Mouse (Mus musculus) limb, embryonic 14.5 days (tissue): ENCODE results near the gene Irf2bp1. TPM values are rescaled to one million over a fixed set of nuclear protein-coding genes. Genes with fewer than 3 reads are reported as not detected.

Source experiments
- ATAC-seq: fragments of 200-750 bp; cut with Nextera tagmentation; 2 replicates; pipeline ENCODE4 v1.8.0; 2017; ENCODE audit warnings: low read depth, moderate number of reproducible peaks, moderate TSS enrichment; ENCODE audit not compliant: low FRiP score
- DNase-seq: peaks from one replicate; pipeline ENCODE4 v3.0.0-alpha.2; 2015; ENCODE audit warnings: low spot score
- H3K27ac ChIP-seq: fragments of 300-500 bp; sonication (generic); replicated peaks from 2 replicates; pipeline ENCODE4 v1.5.1; 2014; ENCODE audit warnings: low read depth, mild to moderate bottlenecking, low read length, moderate library complexity, mixed read lengths
- H3K27me3 ChIP-seq: fragments of 300-500 bp; sonication (generic); 2 replicates; pipeline ENCODE4 v1.6.1; 2014; ENCODE audit warnings: low read length, mixed read lengths; ENCODE audit not compliant: control insufficient read depth, insufficient read depth
- H3K36me3 ChIP-seq: fragments of 300-500 bp; sonication (generic); 2 replicates; pipeline ENCODE4 v1.6.1; 2014; ENCODE audit warnings: mild to moderate bottlenecking, low read length, moderate library complexity, mixed read lengths; ENCODE audit not compliant: control insufficient read depth, insufficient read depth
- H3K4me1 ChIP-seq: fragments of 300-500 bp; sonication (generic); 2 replicates; pipeline ENCODE4 v1.6.1; 2014; ENCODE audit warnings: antibody characterized with exemption, low read length, mixed read lengths; ENCODE audit not compliant: control insufficient read depth, insufficient read depth
- H3K4me2 ChIP-seq: fragments of 300-500 bp; sonication (generic); replicated peaks from 2 replicates; pipeline ENCODE4 v1.6.1; 2014; ENCODE audit warnings: low read depth, mild to moderate bottlenecking, low read length, moderate library complexity; ENCODE audit not compliant: severe bottlenecking
- H3K4me3 ChIP-seq: fragments of 300-500 bp; sonication (generic); replicated peaks from 2 replicates; pipeline ENCODE4 v1.5.1; 2014; ENCODE audit warnings: low read length
- H3K9ac ChIP-seq: fragments of 300-500 bp; sonication (generic); 2 replicates; pipeline ENCODE4 v1.6.1; 2014; ENCODE audit warnings: mild to moderate bottlenecking, low read depth, low read length, moderate library complexity; ENCODE audit not compliant: severe bottlenecking
- H3K9me3 ChIP-seq: fragments of 300-500 bp; sonication (generic); 2 replicates; pipeline ENCODE4 v1.6.1; 2016; ENCODE audit warnings: low read length; ENCODE audit not compliant: control insufficient read depth
- POLR2A ChIP-seq: fragments of 200-500 bp; IDR thresholded peaks from 2 replicates; pipeline ENCODE4 v1.8.0; 2012; ENCODE audit warnings: inconsistent platforms, mild to moderate bottlenecking, moderate library complexity, borderline replicate concordance; ENCODE audit not compliant: insufficient read depth, insufficient read length; ENCODE audit errors: extremely low read depth
- WGBS: fragments of 180-500 bp; shearing (Covaris S2); extraction: QIAGEN DNeasy Blood & Tissue Kit; methylation state at CpG from one replicate; pipeline ENCODE4 v1.1.7; 2014; 5-methylcytosine and 5-hydroxymethylcytosine counted together
- polyA plus RNA-seq, 2 experiments: library from polyadenylated mRNA; depleted of rRNA in 1 of 2; stranded (reverse) in 1 of 2; unstranded in 1 of 2; fragments of >200 nt; fragmentation: Nextera tagmentation in 1 of 2; extraction: Ambion mirVana in 1 of 2; gene quantifications; 2 replicates each; pipeline versions ENCODE4 v1.2.1 to v1.2.3; 2012 to 2014

Irf2bp1 gene
- polyA plus RNA-seq, 2 experiments: 34.2 to 36.1 TPM

- Histone ChIP-seq H3K27ac (no peak overlapping the region), H3K9me3 (no peaks in the 10 kb centered on the region), H3K4me3 (no peak overlapping the region), H3K36me3 (peaks cover 84% of the 10 kb centered on the region), H3K4me2 (no peak overlapping the region), H3K9ac (no peak overlapping the region), H3K27me3 (no peaks in the 10 kb centered on the region), H3K4me1 (no peaks in the 10 kb centered on the region)
- DNase-seq (no peak), ATAC-seq (no peak)
- TF ChIP-seq POLR2A: no peak
- 86% methylated on average over 5 of the region's 5 CpGs for WGBS
These were observed 45.4 kb downstream of the Irf2bp1 start for GRCm38 (mm10) chr7:19049252-19049651.

GRCm38 (mm10) chr7:19050172-19050571 lies 46.3 kb downstream of the Irf2bp1 start:
- no peak overlapping the region for H3K27ac ChIP-seq
- no peak overlapping the region for H3K4me3 ChIP-seq
- H3K9me3 ChIP-seq: no peaks in the 10 kb centered on the region
- no peak overlapping the region for H3K4me2 ChIP-seq
- no peaks in the 10 kb centered on the region for H3K27me3 ChIP-seq
- WGBS: 82% methylated on average over 8 of the region's 8 CpGs
- ATAC-seq: no peak
- no peaks in the 10 kb centered on the region for H3K4me1 ChIP-seq
- DNase-seq: no peak
- TF ChIP-seq POLR2A: no peak
- H3K9ac ChIP-seq: no peak overlapping the region
- H3K36me3 ChIP-seq: peaks cover 78% of the 10 kb centered on the region

GRCm38 (mm10) chr7:19051161-19051560 lies 47.3 kb downstream of the Irf2bp1 start:
- H3K27me3 ChIP-seq: no peaks in the 10 kb centered on the region
- 82% methylated on average over 4 of the region's 4 CpGs for WGBS
- no peak overlapping the region for H3K4me2 ChIP-seq
- no peaks in the 10 kb centered on the region for H3K9me3 ChIP-seq
- H3K36me3 ChIP-seq: peaks cover 68% of the 10 kb centered on the region
- H3K9ac ChIP-seq: no peak overlapping the region
- no peak for TF ChIP-seq POLR2A
- ATAC-seq: no peak
- no peak for DNase-seq
- no peak overlapping the region for H3K27ac ChIP-seq
- H3K4me3 ChIP-seq: no peak overlapping the region
- no peaks in the 10 kb centered on the region for H3K4me1 ChIP-seq

GRCm38 (mm10) chr7:19052345-19053135 lies 48.7 kb downstream of the Irf2bp1 start:
- Histone ChIP-seq H3K27me3 (no peaks in the 10 kb centered on the region), H3K4me2 (no peak overlapping the region), H3K9me3 (no peaks in the 10 kb centered on the region), H3K36me3 (peaks cover 55% of the 10 kb centered on the region), H3K4me3 (no peak overlapping the region), H3K9ac (no peak overlapping the region), H3K4me1 (no peaks in the 10 kb centered on the region), H3K27ac (no peak overlapping the region)
- 88% methylated on average over 15 of the region's 15 CpGs for WGBS
- TF ChIP-seq POLR2A: no peak
- no peak for ATAC-seq
- no peak for DNase-seq

GRCm38 (mm10) chr7:19053136-19053532 lies 49.3 kb downstream of the Irf2bp1 start:
- Histone ChIP-seq H3K4me1 (no peaks in the 10 kb centered on the region), H3K9ac (no peak overlapping the region), H3K4me3 (no peak overlapping the region), H3K27me3 (no peaks in the 10 kb centered on the region), H3K36me3 (peaks cover 49% of the 10 kb centered on the region), H3K4me2 (no peak overlapping the region), H3K9me3 (no peaks in the 10 kb centered on the region), H3K27ac (no peak overlapping the region)
- DNase-seq: no peak
- no peak for TF ChIP-seq POLR2A
- no peak for ATAC-seq
- WGBS: 89% methylated on average over 7 of the region's 7 CpGs
